Mouse (Mus musculus) adrenal gland, adult (tissue): ENCODE results near the gene Csad.

Source experiments
- DNase-seq, 2 experiments: peaks; one replicate each; pipeline ENCODE4 v3.0.0; 2022 to 2023; ENCODE audit warnings: low spot score in 1 of 2; ENCODE audit not compliant: inconsistent age in 2 of 2

The Csad gene

DNA sequence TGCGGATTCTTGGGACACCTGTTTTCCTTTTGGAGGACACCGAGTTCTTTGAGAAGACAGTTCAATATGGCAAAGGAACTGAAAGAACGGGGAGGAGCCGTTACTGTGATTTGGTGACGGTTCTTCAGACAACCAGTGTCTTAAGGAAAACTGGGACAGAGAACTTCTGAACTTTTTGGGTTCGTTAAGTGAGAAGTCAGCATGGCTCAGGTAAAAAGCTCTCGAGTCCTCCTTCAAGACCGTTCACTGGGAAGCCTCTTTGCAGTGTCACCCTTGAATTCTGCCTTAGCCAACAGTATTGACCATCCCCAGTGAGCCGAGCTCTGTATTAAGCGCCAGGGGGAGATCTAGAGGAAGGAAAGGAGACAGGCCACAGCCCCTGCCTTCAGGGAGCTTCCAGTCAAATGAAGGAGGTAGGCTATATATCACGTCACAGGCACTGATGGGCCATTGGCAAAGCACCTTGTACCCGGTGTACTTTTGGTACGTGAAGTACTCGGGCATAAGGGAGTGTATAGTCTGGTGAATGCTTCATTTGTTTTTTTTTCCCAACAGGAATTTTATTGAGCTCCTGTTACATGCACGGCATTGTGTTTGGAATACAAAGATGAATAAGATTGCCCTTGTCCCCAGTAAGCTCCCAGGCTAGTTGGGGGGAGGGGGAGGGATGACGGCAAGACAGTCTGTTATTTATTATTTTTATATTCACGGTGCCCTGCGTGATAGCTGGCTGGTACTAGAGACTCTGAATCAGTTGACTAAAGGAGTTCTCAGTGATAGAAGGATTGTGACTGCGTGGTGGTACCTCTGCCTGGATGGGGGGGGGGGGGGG, at the start of gene Csad:
Gene Csad (minus strand): TSS at position 51 of the 832 bp plus-strand sequence.
- peak; percentile 42 to 67 for DNase-seq

DNA sequence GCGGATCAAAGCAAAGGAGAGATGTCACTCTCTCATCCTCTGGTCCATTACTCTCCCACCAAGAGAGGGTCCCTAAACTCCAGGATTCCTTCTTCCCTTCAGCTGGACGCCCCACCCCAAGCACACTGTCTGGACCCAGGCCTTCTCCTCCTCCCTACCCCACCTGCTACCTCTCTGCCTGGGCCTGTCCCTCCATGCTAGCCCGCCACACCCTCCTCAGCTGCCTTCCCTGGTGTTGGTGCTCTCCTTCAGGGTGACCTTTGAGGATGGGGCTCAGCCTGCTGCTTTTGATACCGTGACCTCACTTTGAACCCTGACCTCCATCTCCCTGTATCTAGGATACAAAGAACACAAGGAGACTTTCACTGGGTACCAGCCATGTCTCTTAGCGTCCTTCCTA, 46.0 kb upstream of the Csad start:
- DNase-seq: peak in 1 of 2 experiments; percentile 21

DNA sequence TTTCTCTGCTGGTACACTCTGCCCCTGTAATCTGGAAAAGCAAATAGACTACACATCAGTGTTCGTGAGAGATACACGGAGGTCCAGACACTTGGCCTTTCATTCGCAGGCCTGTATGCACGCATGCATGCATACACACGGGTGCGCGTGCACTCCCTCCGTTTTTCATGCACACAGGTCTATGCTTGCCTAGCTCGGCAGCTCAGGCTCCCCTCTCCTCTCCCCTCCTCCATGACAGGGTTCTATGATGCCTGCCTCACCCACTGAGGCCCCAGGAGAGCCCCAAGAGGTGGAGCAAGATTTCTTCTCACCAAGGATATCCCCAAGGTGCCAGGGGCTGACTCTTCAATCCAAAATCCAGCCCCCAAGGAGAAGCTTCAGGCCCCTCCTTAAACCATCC, 45.4 kb upstream of the Csad start:
- peak in 1 of 2 experiments; percentile 41 for DNase-seq

DNA sequence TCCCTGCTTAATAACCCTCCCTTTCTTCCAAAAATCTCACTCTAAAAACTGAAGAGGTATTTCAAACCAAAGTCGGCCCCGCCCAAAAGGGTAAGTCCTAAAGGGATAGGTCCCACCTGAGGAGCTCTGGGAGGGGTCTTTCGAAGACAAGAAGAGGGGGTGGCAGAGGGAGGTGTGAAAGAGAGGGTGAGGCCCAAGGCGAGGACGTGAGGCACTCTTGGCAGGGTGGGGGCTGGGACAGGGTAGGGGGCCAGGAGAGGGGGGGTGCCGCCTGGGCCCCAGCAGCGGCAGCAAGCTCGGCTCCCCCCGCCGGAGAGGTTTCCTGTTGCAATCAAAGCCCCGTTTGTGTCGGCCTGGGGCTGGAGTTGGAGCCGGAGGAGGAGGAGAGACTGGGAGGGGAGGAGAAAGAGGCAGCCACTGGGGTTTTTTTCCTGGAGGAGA, 44.7 kb upstream of the Csad start:
- peak; percentile 34 to 66 for DNase-seq

DNA sequence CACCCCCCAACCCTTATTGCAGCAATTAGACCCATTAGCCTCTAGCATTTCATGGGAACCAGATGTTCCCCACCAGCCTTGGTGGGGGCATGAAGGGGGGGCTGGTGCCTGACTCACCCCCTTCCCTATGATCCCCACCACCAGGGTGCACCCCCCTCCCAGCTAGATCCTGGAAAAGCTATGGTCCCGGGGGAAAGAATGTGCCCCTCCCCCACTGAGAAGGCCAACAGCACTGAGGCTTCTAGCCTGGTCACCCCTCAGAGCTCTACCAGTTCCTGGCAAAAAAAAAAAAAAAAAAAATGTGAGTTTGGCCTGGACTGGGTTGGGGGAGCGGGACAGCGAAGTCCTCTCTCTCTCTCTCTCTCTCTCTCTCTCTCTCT, 44.3 kb upstream of the Csad start:
- peak in 1 of 2 experiments; percentile 46 for DNase-seq

DNA sequence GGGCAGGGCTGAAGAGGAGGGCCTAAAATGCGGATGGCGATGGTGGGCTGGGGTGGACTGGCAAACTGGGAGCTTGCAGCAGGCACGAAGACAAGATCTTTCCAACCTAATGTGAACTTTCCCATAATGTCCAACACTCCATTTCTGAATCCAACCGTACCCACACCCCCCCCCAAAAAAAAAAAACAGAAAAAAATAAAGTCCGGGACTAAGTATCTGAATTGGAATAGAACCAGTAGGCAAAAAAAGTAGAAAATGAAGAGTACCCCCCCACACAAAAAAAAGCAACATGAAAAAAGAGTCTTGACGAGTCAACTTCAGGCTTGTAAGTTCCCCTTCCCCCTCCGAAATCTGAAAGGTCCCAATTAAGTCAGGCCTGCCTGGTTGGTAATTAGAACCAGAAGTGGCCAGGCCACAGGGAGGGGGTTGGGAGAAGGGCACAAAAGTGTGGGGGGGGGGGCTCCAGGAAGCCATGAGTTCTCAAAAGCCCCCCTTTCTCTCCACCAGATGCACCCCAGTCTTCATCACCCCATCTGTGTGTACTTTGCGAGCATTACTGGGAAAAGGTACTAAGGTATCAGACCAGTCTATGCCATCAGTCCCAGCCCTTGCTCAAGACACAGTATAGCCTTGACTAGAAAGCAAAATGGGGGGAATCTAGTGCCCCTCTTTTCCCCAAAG, 43.7 kb upstream of the Csad start:
- no peak for DNase-seq

DNA sequence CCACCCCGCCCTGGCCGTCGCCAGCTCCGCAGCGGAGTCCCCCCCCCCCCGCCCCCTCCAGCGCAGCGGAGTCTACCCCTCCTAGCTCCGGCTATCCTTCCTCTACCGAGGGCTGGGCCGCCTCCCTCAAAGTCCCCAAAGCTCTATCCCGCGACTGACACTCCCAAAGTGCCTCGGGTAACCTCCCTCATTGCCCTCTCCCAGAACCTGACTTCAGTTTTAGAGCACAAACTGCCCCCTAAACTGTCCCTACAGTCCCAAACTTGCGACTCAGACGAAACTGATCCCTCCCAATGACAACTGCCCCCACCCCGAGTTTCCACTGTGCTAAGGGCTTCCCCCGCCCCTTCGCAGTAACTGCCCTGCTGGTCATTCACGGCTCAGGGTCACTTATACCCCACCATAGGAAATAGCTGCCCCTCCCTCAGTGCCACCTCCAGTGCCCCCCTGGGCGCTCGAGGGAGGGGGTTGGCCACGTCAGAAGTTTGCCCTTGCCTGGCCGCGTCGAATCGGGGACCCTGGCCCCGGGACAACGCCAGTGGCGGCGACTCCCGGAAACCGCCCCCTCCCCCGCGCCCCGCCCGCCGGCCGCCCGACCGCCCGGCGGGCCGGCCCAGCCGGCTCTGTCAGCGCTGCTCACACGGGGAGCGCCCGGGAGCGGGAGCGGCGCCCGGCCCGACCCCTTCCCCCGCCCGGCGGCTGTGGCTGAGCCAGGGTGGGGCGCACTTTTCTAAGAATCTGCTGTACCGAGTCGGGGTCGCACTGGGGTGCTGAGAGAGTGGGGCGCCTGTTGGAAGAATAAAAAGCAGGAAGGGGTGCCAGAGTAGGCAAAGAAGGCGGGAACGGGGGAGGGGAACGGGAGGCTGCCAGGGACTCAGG, 43.0 kb upstream of the Csad start:
- peak; percentile 84 to 95 for DNase-seq

DNA sequence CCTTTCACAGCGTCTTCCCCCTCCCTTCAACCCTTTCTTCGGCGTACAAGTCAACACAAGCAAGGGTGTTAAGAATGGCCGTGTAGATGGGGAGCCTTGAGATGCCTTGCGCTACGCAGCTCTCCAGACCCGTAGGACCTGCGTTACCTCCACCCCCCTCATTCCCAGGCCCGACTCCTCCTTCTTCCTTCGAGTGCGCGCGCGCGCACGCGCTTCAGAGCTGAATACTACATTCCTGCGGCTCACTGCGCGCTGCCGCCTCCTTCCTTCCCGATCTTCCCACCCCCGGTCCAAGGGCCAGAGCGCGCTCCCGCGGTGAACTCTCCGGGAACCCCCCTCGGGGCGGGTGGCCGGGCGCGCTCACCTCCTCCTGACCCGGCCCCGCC, 42.3 kb upstream of the Csad start:
- DNase-seq: peak; percentile 97 to 98

DNA sequence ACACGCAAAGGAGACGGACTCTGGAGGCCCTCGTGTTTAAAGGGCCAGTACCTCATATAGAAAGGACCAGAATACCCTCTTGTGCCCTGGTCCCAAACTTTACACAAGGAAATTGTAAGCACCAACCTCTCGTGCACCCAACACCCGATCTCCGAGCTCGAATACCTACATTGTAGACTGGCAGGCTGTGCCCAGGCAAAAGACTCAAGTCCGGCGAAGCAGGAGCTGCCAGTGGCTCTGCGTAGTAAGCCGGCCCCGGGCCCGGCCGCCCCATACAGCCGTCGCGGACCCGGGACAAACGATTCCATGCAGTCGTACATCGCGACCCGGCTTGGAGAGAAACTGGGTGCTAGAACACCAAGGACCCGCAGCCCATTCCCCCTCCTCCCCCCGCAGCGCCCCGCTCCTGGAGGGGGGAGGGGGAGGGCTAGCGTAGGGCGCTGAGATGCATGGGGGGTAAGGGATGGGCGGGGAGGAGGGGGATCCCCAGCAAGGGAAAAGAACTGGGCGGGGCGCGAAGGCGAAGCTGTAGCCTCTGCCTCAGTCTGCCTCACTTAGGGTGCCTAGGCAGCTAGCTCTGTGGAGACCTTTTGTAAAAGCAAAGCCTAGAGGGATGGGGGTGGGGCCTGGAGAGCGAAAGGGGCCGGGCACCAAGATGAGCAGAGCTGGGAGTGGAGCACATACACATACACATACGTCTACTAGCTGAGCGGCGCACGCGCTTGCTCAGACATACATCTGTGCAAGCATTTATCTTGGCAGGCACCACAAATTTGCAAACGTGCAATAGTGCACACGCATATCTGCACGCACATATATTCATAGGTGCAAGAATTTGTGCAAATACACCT, 41.6 kb upstream of the Csad start:
- DNase-seq: peak; percentile 87 to 92

DNA sequence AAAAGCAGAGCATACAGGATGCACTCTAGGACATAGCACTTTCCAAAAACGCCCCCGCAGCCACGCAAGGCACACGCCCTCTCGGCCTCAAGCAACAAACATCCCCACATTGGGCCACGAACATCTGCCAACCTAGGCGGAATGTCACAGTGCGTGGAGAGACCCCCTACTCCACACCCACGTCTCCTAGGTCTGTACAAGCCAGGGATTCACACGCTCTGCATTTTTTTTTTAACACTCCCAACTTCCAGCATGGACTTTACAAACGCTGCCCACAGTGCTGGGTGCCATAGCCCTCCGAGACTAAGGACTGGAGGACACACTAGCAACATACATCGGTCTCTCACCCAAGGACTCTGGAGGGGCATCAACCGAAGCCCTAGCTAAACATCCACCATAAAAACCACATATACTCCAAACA, 40.9 kb upstream of the Csad start:
- no peak for DNase-seq

DNA sequence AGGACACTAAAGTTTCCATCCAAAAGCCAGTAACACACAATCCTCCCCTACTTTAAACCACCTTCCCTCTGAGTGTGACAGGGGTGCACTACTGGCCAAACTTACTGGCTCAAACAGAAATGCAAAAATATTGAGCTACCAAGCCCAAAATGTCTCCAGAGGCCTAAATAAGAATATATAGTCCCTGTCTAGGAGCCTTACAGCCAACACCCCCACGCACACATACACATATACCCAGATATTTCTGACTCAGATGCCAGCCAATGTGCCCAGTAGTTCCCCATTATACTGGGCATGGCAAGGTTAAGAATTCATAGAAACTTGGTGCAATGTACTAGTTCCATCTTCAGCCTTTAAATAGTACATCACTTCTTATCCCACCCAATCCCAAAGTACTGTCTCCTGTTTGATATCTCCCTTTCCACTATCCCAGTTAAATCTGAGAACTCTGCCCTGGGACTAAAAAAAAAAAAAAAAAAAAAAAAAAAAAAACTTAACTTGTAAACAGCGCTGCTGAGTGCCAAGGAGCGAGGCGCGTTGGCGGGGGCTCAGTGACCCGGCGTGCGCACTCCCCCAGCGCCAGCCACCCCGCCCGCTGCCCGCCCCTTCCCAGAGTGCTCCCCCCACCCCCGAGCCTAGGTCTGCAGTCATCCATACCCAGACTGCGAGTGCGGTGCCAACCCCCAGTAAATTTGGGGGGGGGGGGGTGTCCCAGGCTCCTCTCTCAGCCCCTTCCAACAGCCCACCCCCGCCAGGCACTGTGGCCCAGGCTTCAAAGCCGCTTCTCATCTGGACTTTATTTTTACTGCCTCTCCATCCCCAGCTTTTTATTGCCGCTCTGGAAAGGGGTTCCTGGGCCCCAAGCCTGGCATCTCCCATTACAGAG, 40.0 kb upstream of the Csad start:
- peak in 1 of 2 experiments; percentile 49 for DNase-seq

DNA sequence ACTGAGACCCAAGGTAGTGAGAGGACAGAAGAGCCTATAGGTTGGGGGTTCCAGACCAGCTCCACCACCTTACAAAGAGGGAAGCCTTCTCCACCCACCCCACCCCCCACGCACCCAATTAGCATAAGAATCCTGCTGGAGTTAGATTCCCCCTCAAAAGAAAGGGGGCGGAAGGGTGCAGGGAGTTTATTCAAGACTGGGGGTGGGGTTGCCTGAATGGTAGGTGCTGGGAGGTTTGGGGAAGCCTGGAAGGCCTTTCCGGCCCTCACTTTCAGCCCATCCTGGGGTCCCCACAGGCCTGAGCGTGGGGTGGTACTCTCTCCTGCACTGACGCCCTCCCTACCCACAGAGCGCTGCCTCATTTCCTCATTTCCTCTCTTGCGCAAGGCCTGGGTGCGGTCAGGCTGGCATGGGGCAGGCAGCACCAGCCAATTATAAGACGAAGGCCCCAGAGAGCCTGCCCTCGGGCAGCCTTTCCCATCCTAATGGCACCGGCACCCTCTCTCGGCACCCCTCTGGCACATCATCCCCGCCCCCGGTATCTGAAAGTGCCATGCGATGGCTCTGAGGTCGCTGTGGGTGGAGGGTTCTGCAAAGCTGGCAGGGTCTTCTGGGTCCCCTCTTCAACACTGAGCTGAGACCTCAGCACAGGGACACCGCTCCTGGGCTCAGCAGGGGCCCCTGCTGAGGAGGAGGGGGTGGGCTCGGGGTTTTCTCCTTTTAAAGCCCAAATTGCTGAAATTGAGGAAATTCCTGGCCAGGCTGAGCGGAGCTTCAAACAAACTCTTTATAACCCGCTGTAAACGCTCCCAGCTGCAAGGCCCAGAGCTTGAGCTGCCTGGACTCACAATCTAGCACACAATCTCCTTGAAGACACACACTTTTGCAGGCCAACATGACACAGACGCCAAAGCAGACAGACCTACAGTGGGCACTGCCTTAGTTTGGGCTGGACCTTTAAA, 39.0 kb upstream of the Csad start:
- peak; percentile 70 to 87 for DNase-seq

DNA sequence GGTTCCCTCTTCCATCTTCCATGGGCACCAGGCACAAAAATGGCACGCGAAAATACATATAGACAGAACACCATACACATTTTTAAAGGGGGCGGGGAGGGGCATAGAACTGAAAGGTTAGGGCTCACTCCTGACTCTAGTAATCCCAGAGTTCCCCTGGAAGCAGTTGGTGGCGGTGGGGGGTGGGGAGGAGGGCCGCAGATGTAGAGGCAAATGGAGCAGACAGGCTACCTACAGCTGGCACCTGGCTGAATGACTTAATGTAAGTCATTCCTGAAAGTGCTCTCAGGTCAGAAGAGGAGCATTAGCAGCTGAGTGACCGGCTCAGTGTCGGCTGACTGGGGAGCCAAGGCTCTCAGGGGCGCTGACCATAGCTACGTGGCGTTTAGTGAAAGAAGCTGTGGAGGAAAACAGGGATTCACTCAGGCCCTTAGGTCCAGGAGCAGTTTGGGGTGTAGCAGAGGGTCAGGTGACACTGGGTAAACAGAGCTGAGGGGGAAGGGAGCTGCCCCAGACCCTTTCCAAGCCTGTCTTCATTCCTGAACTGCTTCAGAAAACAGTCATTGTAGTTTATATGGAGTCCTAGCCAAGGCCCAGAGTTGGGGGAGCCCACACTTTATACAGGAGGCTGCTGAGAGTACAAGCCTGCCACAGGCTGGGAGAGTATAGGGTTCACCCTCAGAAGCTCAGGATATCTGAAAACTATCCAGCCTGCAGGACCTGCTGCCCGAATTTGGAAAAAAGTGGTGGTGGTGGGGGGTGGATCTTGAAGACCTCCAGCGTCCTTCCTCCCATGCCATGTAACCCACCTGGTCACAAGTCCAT, 38.1 kb upstream of the Csad start:
- no peak for DNase-seq

DNA sequence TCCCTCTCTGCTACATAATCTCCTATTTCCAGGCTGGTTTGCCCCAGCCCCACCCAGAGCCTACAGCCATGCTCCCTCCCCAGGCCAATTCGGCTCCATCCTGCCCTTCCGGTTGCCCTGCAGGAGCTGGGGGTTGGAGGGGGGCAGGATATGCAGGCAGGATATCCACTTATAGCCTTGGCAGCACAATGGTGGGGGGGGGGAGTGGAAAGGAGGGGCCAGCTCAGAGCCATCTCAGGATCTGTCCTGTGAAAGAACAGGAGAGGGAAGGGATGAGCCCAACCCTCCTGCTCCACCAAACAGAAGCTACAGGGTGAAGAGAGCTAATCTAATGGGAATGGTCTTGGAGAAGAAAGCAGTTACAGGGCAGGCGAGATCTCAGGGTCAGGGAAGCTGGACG, 36.1 kb upstream of the Csad start:
- peak; percentile 60 to 74 for DNase-seq

DNA sequence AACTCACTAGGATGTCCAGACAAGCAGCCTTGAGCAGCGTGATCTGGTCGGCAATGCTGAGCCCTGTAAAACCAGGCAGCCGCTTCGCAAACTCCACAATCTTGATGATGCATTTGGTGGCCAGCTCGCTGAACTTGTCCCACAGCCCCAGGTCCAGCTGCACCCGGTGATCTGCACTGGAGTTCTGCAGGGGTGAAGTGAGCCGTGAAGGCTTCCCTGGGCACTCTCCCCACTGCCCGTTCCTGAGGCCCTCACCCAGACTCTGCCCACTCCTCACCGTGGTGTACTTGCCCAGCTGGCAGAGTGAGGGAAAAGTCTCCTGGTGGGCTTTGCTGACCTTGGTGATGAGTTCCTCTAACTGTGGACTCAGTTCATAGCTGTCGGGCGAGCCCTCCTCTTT, 35.3 kb upstream of the Csad start:
- no peak for DNase-seq

DNA sequence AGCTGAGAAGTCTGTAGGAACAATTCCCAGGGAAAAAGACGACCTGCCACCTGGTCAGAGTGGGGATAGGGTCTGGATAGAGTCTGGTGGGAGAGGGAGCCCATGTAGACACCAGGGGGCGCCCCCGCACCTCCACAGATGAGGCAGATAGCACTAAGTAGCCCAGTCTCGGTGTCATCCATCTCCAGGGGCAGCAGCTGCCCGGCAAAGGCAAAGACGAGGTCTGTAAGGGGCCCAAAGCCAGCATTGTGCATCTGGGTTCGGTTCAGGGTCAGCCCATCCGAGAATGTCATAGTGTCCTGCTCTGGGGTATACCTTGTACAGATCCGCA, 34.7 kb upstream of the Csad start:
- peak; percentile 79 to 93 for DNase-seq

DNA sequence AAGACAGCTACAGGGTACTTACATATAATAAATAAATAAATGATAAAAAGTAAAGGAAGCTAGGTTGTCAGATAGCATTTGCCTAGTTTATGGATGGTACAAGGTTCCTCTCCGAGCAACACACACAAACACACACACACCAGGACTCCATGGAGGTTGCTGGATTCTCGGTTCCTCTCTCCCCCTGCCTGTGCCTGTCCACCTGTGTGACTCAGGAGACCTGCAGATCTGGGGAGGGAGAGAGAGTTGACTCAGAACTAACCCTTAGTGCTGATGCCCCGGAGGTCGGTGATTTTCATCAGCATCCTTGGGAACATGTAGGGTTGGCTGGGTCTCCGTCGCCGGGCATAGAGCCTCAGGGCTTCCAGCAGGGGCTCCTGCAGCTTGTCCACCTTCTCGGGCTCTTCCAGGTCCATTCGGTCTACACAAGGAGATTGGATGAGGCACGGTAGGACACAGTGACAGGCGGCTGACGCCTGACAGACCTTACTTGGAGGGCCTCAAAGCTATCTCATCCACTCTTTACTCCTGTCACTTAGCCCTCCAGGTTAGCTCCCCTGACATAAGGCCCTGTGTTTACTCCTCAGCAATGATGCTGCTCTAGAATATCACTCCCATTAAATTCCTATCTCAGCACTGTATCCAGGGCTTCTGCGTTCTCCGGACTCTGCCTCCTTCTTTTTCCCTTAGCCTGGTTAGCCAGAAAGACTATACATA, 34.2 kb upstream of the Csad start:
- no peak for DNase-seq
